Mouse (Mus musculus) intestine, embryonic 16.5 days (tissue): Measurements from ENCODE around the gene Olfr474. TPM values are rescaled to one million over a fixed set of nuclear protein-coding genes. Genes with fewer than 3 reads are reported as not detected.
"Not testable (repeated sequence)": the region's sequence is repeated elsewhere in the genome, so short reads cannot be mapped to it uniquely, and the experiment has no call there.

Source experiments
- ATAC-seq: fragments of 200-750 bp; cut with Nextera tagmentation; 2 replicates; pipeline ENCODE4 v1.8.0; 2017; ENCODE audit warnings: moderate TSS enrichment, moderate library complexity
- H3K27ac ChIP-seq: fragments of 300-500 bp; sonication (generic); 2 replicates; pipeline ENCODE4 v1.5.1; 2014; ENCODE audit warnings: mild to moderate bottlenecking, low read length
- H3K27me3 ChIP-seq: fragments of 300-500 bp; sonication (generic); replicated peaks from 2 replicates; pipeline ENCODE4 v1.6.1; 2014; ENCODE audit warnings: low read length, control low read depth, mixed read lengths; ENCODE audit not compliant: control insufficient read depth, insufficient read depth
- H3K36me3 ChIP-seq: fragments of 300-500 bp; sonication (generic); 2 replicates; pipeline ENCODE4 v1.6.1; 2014; ENCODE audit warnings: low read length, control low read depth; ENCODE audit not compliant: control insufficient read depth, insufficient read depth
- H3K4me1 ChIP-seq: fragments of 300-500 bp; sonication (generic); 2 replicates; pipeline ENCODE4 v1.6.1; 2014; ENCODE audit warnings: low read length, control low read depth, mixed read lengths; ENCODE audit not compliant: control insufficient read depth, insufficient read depth
- H3K4me2 ChIP-seq: fragments of 300-500 bp; sonication (generic); 2 replicates; pipeline ENCODE4 v1.6.1; 2014; ENCODE audit warnings: low read depth, low read length, control low read depth
- H3K4me3 ChIP-seq: fragments of 300-500 bp; sonication (generic); 2 replicates; pipeline ENCODE4 v1.5.1; 2014; ENCODE audit warnings: mild to moderate bottlenecking, low read length
- H3K9ac ChIP-seq: fragments of 300-500 bp; sonication (generic); 2 replicates; pipeline ENCODE4 v1.6.1; 2014; ENCODE audit warnings: low read depth, low read length
- H3K9me3 ChIP-seq: fragments of 300-500 bp; sonication (generic); 2 replicates; pipeline ENCODE4 v1.6.1; 2016; ENCODE audit warnings: low read length, control low read depth; ENCODE audit not compliant: control insufficient read depth
- WGBS: fragments of 180-500 bp; shearing (Covaris S2); extraction: QIAGEN DNeasy Blood & Tissue Kit; methylation state at CpG from one replicate; pipeline ENCODE4 v1.1.7; 2014; 5-methylcytosine and 5-hydroxymethylcytosine counted together
- polyA plus RNA-seq: library from polyadenylated mRNA; unstranded; fragments of >200 nt; fragmentation: Nextera tagmentation; extraction: Ambion mirVana; gene quantifications from 2 replicates; pipeline ENCODE4 v1.2.1, GENCODE M21; 2015

Olfr474 gene
- polyA plus RNA-seq, result not detected in 2 replicates

DNA sequence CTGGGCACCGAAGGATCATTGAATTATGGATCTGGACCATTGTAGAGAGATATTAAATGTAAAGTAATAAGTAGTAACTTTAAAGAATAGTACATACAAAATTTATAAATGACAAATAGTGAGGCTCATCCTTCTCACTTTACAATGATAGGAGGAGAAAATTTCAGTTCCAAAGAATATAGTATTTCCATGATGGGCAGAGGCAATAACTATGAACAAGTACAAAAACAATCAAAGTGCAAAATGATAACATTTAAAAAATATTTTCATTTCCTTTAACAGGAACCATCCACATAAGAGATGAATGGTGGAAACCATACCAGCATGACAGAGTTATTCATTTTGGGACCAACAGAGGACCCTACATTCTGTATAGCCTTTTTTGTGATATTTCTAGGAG, at the start of gene Olfr474:
Gene Olfr474 (plus strand): TSS at position 301 of the 400 bp plus-strand sequence.
- Histone ChIP-seq H3K27me3 (no peaks in the 10 kb centered on the region), H3K27ac (no peak within 1 kb of the TSS), H3K4me3 (no peak within 1 kb of the TSS), H3K36me3 (no peaks in the 10 kb centered on the region), H3K4me2 (no peak within 1 kb of the TSS), H3K4me1 (no peaks in the 10 kb centered on the region), H3K9me3 (no peaks in the 10 kb centered on the region), H3K9ac (no peak within 1 kb of the TSS)
- WGBS, result 83% methylated on average over 1 of the region's 1 CpGs
- no peak for ATAC-seq

GRCm38 (mm10) chr7:107930146-107930545, 24.3 kb upstream of the Olfr474 start, which contains the start of gene Olfr473:
Gene Olfr473 (plus strand): TSS chr7:107930446.
- H3K36me3 ChIP-seq, result no peaks in the 10 kb centered on the region
- no peaks in the 10 kb centered on the region for H3K4me1 ChIP-seq
- no peak within 1 kb of the TSS for H3K4me3 ChIP-seq
- no peaks in the 10 kb centered on the region for H3K27me3 ChIP-seq
- H3K27ac ChIP-seq, result no peak within 1 kb of the TSS
- no peaks in the 10 kb centered on the region for H3K9me3 ChIP-seq
- ATAC-seq, result no peak
- no peak within 1 kb of the TSS for H3K9ac ChIP-seq
- WGBS, result 94% methylated on average over 1 of the region's 1 CpGs
- no peak within 1 kb of the TSS for H3K4me2 ChIP-seq

DNA sequence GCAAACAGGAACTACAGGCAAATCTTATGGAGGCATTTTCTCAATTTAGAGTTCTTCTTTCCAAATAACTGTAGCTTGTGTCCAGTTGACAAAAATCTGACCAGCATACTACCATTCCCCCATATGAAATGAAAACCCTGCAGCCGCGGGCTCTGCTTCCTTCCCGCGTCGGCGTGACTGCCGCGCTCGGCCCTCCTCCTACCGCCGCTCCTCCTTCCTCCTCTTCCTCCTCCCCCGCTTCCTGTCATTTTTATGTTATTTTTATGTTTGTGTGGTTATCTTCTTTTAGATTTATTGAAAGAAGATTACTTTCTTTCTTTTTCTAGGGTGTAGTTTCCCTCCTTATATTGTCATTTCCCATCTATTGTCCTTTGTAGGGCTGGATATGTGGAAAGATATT, 1.9 kb upstream of the Olfr474 start:
- not testable (repeated sequence) for H3K4me1 ChIP-seq, ATAC-seq, H3K27ac ChIP-seq, H3K9ac ChIP-seq, H3K4me3 ChIP-seq, H3K9me3 ChIP-seq, H3K27me3 ChIP-seq, H3K4me2 ChIP-seq, H3K36me3 ChIP-seq
- 95% methylated on average over 12 of the region's 12 CpGs for WGBS

DNA sequence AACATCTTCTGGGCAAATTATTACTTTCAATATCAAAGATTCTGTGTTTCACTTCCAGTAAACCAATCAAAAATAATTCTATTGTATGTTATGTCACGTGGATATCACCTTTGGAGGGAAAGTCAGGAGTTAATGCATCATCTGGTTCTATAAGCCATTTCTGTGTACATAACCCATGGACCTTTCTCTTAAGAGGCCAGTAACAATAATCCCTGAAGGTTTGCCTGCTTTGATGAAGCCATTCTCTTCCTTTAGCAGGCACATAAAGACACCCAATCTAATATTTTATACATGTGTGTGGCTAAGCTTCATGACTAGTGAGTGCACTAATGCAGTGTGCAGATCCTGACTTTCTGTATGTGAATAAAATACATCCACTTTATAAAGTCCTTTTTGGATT, 10.1 kb downstream of the Olfr474 start, which contains the start of gene Olfr476:
Gene Olfr476 (plus strand): TSS at position 301 of the 400 bp plus-strand sequence.
- 47% methylated on average over 1 of the region's 1 CpGs for WGBS
- Histone ChIP-seq H3K4me3 (no peak within 1 kb of the TSS), H3K9me3 (no peaks in the 10 kb centered on the region), H3K36me3 (no peaks in the 10 kb centered on the region), H3K27me3 (no peaks in the 10 kb centered on the region), H3K9ac (no peak within 1 kb of the TSS), H3K4me2 (no peak within 1 kb of the TSS), H3K4me1 (no peaks in the 10 kb centered on the region), H3K27ac (no peak within 1 kb of the TSS)
- no peak for ATAC-seq

- 76% methylated on average over 2 of the region's 2 CpGs for WGBS
- H3K4me3 ChIP-seq, result no peak within 1 kb of the TSS
- H3K27ac ChIP-seq, result no peak within 1 kb of the TSS
- H3K9me3 ChIP-seq, result no peaks in the 10 kb centered on the region
- H3K9ac ChIP-seq, result no peak within 1 kb of the TSS
- no peak within 1 kb of the TSS for H3K4me2 ChIP-seq
- H3K27me3 ChIP-seq, result no peaks in the 10 kb centered on the region
- no peaks in the 10 kb centered on the region for H3K4me1 ChIP-seq
- no peaks in the 10 kb centered on the region for H3K36me3 ChIP-seq
- ATAC-seq, result no peak
Measured at GRCm38 (mm10) chr7:107986393-107986792, 31.9 kb downstream of the Olfr474 start, which contains the start of gene Olfr477. Gene Olfr477 (plus strand): TSS chr7:107986693.

Other genes starting within 250 kb of the Olfr474 start
- 0.11 and 0.12 TPM in 2 replicates for gene Cyb5r2, start 196.6 kb upstream of the Olfr474 start, polyA plus RNA-seq
- not detected in 2 replicates for gene Ovch2, start 153.4 kb upstream of the Olfr474 start, polyA plus RNA-seq
- gene Olfr467, start 142.4 kb upstream of the Olfr474 start, polyA plus RNA-seq, result not detected in 2 replicates
- gene Olfr469, start 129.1 kb upstream of the Olfr474 start, polyA plus RNA-seq, result not detected in 2 replicates
- not detected in 2 replicates for gene Olfr470, start 107.2 kb upstream of the Olfr474 start, polyA plus RNA-seq
- gene Olfr472, start 56.7 kb upstream of the Olfr474 start, polyA plus RNA-seq, result not detected in 2 replicates
- gene Olfr473, start 24.2 kb upstream of the Olfr474 start, polyA plus RNA-seq, result not detected in 2 replicates
- gene Olfr476, start 10.2 kb downstream of the Olfr474 start, polyA plus RNA-seq, result not detected in 2 replicates
- gene Olfr477, start 32.0 kb downstream of the Olfr474 start, polyA plus RNA-seq, result not detected in 2 replicates
- gene Olfr478, start 79.3 kb downstream of the Olfr474 start, polyA plus RNA-seq, result not detected in 2 replicates
- gene Olfr479, start 96.0 kb downstream of the Olfr474 start, polyA plus RNA-seq, result not detected in 2 replicates
- not detected in 2 replicates for gene Olfr480, start 112.7 kb downstream of the Olfr474 start, polyA plus RNA-seq
- not detected in 2 replicates for gene Olfr481, start 125.2 kb downstream of the Olfr474 start, polyA plus RNA-seq
- gene Olfr482, start 142.9 kb downstream of the Olfr474 start, polyA plus RNA-seq, result 0.06 TPM in 1 of 2 replicates, not detected in the other
- gene Olfr483, start 146.2 kb downstream of the Olfr474 start, polyA plus RNA-seq, result not detected in 2 replicates
- not detected in 2 replicates for gene Olfr484, start 172.8 kb downstream of the Olfr474 start, polyA plus RNA-seq
- not detected in 2 replicates for gene Olfr485, start 205.2 kb downstream of the Olfr474 start, polyA plus RNA-seq
- not detected in 2 replicates for gene Olfr486, start 218.1 kb downstream of the Olfr474 start, polyA plus RNA-seq